Mouse (Mus musculus) adrenal gland, postnatal 14 days (tissue): ENCODE measurements around the gene Tmem259. TPM values are rescaled to one million over a fixed set of nuclear protein-coding genes. Genes with fewer than 3 reads are reported as not detected.

Experiments used
- DNase-seq: peaks from one replicate; pipeline ENCODE4 v3.0.0; 2021; ENCODE audit warnings: mixed read lengths
- total RNA-seq: library from RNA; stranded (reverse); gene quantifications from 2 replicates; pipeline ENCODE4 v1.2.3, GENCODE M21; 2021

Gene Tmem259
- total RNA-seq, 1 experiment from 2014 or later, result 141 TPM

DNA sequence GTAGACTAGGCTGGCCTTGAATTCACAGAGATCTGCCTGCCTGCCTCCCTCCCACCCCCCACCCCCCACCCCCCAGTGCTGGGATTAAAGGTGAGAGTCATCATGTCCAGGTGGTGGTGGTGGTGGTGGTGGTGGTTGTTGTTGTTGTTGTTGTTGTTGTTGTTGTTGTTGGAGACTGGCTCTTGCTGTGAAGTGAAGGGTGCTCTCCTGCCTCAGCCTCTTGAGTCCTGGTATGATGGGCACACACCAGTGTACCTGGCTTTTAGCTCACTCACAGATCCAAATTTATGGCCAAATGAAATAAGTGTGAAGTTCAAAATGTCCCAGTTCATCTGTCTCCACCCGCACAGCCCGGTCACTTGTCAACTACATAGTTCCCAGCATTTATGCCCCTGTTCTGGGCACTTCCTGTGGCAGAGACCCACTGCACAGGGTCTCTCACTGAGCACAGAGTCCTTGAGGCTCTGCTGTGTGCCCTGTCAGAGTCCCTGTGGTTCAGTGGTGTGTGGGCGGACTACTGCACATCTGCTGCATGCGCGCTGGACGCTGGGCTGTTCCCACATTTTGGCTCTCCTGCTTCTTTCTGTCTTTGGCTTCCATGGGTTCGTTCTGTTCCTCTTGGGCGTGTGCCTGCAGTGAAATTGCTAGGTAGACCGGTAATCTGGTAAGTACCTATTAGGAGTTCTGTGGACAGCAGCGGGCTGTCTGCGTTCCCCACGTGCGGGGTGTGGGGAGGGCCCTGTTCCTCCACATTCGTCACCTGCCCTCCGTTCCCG, 49.1 kb downstream of the Tmem259 start:
- DNase-seq, result no peak

DNA sequence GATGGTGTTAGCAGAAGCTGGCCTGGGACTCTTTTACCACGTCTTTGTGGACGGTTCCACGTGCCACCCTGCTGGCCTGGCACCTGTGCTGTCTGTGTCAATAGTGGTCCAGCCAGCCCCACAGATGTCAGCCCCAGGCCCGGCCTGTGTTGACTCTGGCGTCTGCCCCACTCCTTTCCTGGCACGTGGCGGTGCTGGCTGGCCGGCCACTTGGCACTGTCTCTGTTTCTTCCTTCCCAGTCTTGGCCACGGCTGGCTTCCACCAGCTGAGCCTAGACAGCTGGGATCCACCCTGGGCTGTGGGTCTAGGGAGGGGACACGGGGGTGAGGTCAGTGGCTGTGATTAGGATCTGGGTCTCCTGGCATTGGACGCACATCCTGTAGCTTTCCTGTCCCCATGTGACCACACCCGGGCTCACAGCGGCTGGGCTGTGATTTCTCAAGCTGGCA, 49.8 kb downstream of the Tmem259 start:
- peak; percentile 87 for DNase-seq

DNA sequence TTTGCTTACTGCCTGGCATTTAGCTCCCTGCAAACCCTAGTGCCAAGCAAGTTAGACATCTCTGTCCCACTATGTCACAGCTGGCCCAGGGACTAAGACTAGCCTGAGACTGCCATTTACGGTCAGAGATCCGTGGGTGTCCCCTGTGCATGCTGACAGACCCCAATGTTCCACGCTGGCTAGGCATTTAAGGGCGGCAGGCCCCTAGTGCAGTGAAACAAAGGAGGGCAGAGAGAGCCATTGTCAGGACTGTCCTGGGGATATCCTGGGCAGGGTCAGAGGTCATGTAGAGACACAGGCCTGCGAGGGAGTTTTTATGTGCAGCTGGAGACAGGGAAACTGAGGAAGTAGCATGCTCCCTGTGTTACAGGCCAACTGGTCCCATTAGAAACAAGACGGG, 50.3 kb downstream of the Tmem259 start:
- no peak for DNase-seq

DNA sequence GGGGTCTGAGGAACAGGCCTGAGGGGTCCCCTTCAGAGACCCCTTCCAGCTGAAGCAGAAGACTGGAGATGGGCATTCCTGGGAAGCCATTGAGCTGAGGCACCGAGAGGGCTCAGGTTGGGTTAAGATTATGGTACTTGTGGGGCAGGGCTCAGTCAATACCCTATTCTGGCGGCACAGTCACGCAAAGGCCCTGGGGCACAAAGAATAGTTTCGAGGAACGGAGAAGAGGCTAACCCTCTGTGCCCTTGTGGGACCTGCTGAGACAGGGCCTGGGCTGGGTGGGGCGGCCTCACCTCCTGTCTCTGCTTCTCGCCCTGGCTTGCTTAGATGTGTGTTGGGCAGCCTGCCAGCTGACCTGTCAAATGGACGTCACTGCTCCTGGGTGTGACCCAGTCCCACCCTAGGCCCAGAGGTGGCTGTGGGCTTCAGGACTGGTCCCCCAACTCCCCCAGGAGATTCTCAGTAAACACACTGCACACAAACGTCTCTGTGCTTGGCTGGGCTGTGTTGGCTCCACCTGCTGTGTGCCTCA, 50.9 kb downstream of the Tmem259 start:
- DNase-seq, result no peak

DNA sequence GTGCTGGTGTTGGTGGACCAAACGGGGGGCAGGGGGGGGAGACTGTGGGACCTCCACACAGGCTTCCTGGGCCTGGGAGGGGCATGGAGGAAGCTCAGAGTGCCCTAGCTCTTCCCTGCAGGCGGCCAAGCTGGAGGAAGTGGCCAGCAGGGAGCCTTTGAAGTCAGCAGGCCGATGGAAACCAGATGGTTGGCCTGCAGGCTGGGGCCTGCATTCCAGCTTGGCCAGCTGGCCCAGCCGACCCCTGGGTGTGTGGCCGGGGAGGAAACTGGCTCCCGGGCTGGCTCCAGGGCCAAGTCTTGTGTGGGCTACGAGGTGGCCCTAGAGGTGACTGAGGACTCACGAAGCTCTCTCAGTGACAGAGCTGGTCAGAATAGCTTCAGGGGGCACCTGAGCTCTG, 51.4 kb downstream of the Tmem259 start:
- DNase-seq, result peak; percentile 66

DNA sequence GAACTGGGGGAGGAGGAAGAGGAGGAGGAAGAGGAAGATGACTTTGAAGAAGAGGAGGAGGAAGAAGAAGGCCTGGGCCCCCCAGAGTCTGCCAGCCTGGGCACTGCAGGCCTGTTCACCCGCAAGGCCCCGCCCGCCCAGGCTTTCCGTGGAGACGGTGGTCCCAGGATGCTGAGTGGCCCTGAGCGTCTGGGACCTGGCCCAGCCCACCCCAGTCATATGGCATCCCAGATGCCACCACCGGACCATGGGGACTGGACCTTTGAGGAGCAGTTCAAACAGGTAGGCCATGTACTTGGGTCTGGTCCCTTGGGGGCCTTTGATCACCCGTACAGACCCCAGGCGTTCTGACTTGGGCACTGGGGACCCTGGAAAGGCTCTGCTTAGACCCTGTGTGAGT, 52.3 kb downstream of the Tmem259 start:
- no peak for DNase-seq

DNA sequence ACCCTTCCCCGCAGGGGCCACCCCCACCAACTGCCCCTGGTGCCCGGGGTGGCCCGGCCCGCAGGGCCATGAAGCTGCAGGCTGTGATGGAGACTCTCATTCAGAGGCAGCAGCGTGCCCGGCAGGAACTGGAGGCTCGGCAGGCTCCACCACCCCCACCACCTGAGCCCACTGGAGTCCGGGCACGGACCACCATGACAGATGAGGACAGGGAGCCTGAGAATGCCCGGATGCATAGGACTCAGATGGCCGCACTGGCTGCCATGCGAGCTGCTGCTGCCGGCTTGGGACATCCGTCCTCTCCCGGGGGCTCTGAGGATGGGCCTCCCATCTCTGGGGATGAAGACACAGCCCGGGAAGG, 53.3 kb downstream of the Tmem259 start:
- DNase-seq, result no peak

DNA sequence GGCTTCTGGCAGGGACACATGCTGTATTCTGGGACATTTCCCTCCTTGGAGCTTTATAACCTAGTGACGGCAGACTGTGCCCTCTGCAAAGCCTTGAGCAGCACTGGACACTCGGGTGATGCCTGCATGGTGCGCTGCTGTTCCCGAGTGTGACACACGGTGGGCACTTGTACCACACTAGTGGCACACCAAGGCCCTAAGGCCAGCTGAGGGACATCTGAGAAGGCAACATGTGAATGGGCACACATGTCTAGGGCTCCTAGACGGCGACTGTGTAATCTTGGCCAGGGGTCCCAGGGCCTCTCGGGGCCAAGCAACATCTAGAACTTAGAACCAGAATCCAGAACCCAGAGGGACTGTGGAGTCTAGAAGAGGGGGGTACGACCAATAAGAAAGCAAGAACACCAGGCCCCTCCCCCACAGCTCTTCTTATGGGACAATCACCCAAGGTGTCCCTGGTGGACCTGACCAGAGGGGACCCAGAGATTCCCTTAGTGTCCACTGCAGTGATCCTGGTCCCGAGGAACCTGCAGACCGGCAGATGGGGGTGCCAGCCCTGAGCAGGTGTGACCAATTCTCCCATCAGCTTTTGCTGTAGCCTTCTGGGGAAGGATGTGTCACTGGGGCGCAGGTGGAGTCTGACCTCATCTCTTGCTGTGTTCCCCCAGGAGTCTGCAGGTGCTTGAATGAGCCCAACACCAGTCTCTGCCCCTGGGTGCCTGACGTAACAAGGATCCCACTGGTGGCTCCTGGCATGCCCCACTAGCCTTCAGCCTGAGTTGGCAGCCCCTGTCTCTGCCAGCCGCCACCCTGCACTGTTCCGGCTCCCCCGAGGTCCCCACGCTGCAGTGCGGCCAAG, 53.9 kb downstream of the Tmem259 start:
- no peak for DNase-seq

DNA sequence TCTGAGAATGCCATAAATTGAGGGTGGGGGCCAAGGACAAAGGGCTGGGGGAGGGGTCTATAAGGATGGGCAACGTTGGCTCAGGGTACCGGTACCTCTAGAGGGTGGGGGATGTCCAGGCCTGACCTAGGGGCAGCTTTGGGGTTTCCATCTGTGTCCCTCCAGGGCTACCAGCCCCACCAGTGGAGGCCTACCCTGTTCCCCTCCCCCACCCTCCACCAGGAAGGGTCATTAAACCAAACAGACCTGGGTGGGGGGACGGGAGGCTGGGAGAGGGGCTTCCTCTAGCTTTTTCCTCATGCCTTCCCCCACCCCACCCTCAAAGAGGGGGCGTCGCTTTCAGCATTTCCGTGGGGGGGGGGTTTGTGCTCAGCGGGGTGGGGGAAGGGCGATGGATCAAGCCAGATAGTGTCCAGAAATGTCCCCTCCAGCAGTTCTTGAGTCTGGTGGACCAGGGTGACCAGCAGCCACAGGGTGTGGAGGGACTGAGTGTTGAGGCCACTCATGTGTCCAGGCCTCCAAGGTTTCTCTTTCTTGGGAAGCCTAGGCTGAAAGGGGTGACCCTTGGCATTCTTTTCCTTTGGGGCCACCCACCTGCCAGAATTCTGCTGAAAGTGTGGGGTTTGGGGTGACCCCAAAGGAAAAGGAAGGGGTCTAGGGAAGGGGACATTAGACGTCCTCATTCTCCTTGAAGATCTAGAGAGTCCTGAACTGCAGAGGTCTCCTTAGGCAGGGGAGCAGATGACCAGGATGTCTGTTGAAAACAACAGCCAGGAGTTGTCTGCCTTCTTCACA, 55.0 kb downstream of the Tmem259 start:
- DNase-seq, result no peak

DNA sequence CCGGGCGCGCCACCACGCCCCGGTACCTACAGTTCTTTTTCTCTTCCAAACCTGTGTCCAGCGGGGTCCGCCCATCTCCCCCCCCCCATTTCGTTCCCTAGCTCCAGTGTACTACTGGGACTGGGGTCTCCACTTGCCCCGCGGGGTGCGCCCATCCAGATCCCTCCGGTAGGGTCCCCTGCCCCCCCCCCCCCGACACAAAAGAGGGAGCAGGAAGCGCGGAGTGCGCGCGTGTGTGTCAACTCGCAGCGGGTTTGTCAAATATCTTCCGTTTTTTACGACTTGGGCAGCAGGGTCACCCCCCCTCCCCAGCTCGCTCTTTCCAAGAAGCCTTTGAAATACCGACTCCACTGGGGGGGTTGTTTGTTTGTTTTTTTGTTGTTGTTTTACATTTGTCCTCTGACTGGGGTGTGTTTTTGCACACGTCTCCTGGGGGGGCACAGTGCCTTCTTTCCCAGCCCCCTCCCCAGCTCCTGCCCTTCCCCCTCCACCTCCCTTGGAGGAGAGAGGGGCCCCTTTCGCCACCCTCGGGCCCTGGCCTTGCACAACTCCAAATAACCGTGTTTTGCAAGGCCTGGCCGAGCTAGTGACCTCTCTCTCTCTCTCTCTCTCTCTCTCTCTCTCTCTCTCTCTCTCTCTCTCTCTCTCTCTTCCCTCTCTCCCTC, 56.0 kb downstream of the Tmem259 start:
- DNase-seq, result peak; percentile 77

DNA sequence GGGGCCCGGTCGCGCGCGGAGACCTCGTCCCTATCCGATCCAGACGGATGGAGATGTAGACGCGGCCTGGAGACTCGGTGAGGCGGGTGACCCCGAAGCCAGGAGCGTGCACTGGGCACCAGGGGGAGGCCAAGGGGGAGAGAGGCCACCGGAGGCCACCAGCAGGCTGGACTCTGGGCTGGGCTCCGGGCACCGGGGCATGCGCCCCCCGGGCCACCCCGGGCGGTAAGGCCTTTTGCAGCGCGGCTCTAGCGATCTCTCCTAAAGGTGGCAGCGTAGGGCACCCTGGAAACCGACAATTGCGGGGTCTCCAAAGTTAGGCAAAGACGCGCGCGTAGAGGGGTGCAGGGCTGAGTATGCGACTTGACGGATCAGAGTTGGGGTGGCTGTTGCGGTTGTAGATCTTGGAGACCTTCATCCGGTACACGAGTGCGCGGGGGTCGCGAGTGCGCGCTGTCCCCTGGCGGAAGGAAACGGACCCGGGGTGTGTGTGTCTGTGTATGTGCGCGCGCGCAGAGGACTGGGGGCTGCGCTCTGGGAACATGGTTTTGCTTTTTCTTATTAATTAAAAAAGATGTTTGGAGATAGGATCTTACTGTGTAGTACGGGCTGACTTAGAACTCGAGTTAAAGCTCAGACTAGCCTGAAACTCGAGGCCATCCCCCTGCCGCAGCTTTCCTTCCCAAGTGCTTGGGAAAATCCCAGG, 56.7 kb downstream of the Tmem259 start:
- DNase-seq, result peak; percentile 75

DNA sequence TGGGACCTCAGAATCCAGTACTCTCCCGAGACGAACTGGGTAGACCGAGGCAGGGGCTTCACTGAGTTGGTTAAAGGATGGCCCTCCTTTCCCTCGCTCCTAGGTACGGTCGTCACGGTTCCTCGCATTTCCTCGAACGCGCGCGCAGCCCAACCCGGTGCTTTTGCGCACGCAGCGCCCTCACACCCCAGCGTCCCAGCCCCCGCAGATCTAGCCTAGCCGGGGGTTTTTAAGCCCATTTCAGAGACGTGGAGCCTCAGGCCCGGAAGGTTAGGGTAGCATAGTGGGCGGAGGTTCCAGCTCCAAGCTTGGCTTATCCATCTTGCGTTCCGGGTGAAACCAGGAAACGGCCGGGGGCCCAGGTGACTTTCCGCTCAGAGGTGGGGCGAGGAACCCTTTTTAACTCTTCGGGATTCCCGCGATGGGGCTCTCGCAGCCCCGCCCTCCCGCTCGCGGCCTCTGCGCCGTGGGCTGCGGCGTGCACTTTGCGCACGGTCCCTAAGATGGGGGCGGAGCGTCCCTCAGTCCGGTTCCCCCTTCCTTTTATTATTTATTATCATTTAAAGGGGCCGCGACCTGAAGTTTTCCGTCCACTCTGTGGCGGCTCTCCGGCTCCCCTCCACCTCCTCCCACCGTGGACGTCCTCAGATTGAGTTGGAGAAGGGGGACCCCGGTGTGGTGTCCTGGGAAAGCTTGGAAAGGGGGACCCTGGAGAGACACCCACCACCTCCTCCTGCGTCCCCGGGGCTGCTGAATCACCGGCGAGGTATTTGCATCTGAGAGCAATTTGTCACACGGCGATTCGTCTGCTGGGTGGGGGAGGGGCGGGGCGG, 57.4 kb downstream of the Tmem259 start, which contains the start of gene Arid3a:
TSS of gene Arid3a (plus strand) at position 553 of the 833 bp plus-strand sequence.
- peak; percentile 92 for DNase-seq

DNA sequence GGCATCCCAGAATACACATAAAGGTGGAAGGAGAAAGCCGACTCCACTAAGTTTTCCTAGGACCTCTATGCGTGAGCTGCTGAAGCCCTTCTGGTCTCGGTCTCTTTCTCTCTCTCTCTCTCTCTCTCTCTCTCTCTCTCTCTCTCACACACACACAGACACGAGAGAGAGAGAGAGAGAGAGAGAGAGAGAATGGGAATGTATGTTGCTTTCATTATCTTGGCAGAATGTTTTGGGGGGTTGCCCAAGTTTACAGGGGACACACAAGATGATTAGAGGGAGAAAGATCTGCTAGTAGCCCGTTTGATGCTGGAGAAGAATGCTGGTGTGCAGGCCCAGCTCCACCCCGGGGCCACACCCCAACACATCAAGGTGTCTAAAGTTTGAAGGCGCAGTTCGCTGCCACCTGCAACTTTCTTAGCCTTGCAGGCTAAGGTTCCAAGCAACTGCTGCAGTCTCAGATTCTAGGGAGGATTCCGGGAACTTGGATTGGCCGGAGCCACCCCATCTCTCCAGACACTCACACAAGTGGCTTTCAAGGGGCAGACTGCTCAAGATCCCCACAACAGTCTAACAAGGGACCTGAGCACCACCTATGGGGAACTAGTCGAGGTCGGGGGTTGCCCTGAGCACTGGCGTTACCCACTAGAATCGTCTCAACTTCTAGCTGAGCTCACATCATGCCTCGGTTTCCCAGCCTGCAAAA, 58.2 kb downstream of the Tmem259 start:
- no peak for DNase-seq

DNA sequence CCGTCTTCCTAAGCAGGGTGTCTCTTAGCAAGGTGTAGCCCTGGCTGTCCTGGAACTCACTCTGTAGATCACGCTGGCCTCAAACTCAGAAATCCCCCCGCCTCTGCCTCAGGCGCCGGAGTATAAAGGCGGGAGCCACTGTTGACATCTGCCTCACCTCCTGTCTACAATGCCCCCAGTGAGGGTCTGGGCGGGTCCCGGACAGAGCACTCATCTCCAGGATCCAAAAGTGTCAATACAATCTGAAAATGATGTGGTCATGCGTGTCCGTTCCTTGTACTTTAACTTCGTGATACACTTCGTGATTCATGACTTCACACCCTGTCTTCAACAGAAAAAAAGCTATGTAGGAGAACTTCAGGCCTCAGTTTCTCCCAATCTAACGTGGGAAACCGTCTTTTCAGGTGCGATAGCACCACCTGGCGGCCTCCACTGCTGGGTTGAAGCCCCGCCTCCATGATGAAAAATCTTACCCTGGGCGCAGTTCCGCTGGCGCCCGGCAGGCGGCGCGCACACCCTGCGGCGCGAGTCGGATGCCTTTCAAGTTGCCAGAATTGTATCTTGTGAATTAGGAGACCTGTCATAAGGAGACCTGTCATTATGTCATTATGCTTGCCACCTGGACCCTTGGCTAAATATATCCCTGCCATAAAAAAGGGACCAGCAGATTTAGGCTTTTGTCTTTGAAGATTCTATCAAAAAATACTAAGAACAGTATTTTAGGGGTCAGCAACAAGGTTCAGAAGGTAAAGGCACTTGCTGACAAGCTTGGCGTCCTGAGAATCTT, 58.9 kb downstream of the Tmem259 start:
- peak; percentile 94 for DNase-seq
